Mouse (Mus musculus) heart, embryonic 14.5 days (tissue): ENCODE results near the gene Tm4sf20. TPM values are rescaled to one million over a fixed set of nuclear protein-coding genes. Genes with fewer than 3 reads are reported as not detected.

Source experiments
- ATAC-seq: fragments of 200-750 bp; cut with Nextera tagmentation; 2 replicates; pipeline ENCODE4 v1.8.0; 2017; ENCODE audit warnings: low read depth, moderate TSS enrichment; ENCODE audit not compliant: insufficient number of reproducible peaks, insufficient read depth, low FRiP score
- H3K27ac ChIP-seq, 2 experiments: fragments of 200-500 bp in 1 of 2; fragments of 300-500 bp in 1 of 2; sonication (generic) in 1 of 2; replicated peaks in 1 of 2; 2 replicates each; pipeline ENCODE4 v1.5.1; 2012 to 2014; ENCODE audit warnings: low read depth in 2 of 2, low read length in 2 of 2, control low read depth in 1 of 2, mild to moderate bottlenecking in 1 of 2, mixed read lengths in 1 of 2; ENCODE audit not compliant: control insufficient read depth in 1 of 2, insufficient read depth in 1 of 2
- H3K27me3 ChIP-seq: fragments of 300-500 bp; sonication (generic); 2 replicates; pipeline ENCODE4 v1.6.1; 2014; ENCODE audit warnings: mild to moderate bottlenecking, low read length, control low read depth; ENCODE audit not compliant: control insufficient read depth, insufficient read depth
- H3K36me3 ChIP-seq: fragments of 300-500 bp; sonication (generic); 2 replicates; pipeline ENCODE4 v1.6.1; 2014; ENCODE audit warnings: mild to moderate bottlenecking, control low read depth, low read length, mixed read lengths; ENCODE audit not compliant: control insufficient read depth, insufficient read depth
- H3K4me1 ChIP-seq, 2 experiments: fragments of 200-500 bp in 1 of 2; fragments of 300-500 bp in 1 of 2; sonication (generic) in 1 of 2; 2 replicates each; pipeline ENCODE4 v1.6.1; 2012 to 2014; ENCODE audit warnings: low read length in 2 of 2, control low read depth in 1 of 2, mixed read lengths in 1 of 2; ENCODE audit not compliant: control insufficient read depth in 2 of 2, insufficient read depth in 2 of 2
- H3K4me2 ChIP-seq: fragments of 300-500 bp; sonication (generic); 2 replicates; pipeline ENCODE4 v1.6.1; 2014; ENCODE audit warnings: mild to moderate bottlenecking, low read length
- H3K4me3 ChIP-seq, 2 experiments: fragments of 200-500 bp in 1 of 2; fragments of 300-500 bp in 1 of 2; sonication (generic) in 1 of 2; 2 replicates each; pipeline ENCODE4 v1.5.1; 2012 to 2014; ENCODE audit warnings: low read length in 2 of 2, mild to moderate bottlenecking in 2 of 2, control low read depth in 1 of 2, low read depth in 1 of 2, moderate library complexity in 1 of 2; ENCODE audit not compliant: control insufficient read depth in 1 of 2, insufficient read depth in 1 of 2
- H3K9ac ChIP-seq: fragments of 300-500 bp; sonication (generic); 2 replicates; pipeline ENCODE4 v1.6.1; 2014; ENCODE audit warnings: mild to moderate bottlenecking, low read length
- H3K9me3 ChIP-seq: fragments of 300-500 bp; sonication (generic); 2 replicates; pipeline ENCODE4 v1.6.1; 2016; ENCODE audit warnings: low read length, control low read depth; ENCODE audit not compliant: control insufficient read depth
- WGBS: fragments of 180-500 bp; shearing (Covaris S2); extraction: QIAGEN DNeasy Blood & Tissue Kit; methylation state at CpG from one replicate; pipeline ENCODE4 v1.1.7; 2014; 5-methylcytosine and 5-hydroxymethylcytosine counted together
- polyA plus RNA-seq: library from polyadenylated mRNA; unstranded; fragments of >200 nt; fragmentation: Nextera tagmentation; extraction: Ambion mirVana; gene quantifications from 2 replicates; pipeline ENCODE4 v1.2.1, GENCODE M21; 2014

The Tm4sf20 gene
- polyA plus RNA-seq, 1 experiment from 2014 or later = not detected

DNA sequence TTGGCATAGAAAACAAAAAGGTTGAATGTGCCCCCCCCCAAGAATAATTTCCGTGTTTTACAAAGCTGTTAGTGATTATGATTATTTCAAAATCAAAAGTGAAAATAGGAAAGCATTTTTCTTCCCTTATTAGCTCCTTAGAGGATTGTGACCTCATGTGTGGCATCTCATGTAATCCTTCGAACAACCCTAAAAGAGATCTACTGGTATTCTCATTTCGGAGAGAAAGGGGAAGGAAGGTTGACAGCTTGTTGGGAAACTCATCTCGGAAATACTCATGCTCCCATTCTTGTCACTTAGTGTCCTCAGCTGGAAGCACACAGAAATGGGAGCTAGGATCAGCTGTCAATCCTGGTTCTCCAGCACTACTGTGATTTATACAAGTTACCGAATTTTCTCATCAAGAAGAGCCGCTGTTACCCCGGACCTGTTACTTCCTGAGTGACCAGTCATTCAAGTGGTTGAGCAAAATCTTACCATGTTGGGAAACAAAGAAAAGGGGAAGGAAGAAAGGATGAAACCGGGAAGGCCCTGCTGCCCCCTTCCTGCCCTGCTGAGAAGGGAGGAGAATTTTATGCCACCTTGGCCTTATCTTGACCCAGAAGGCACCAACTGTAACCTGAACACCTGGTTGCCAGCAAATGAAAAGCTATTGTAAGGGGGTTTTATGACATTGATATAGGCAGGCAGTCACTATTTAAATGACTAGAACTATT is 6.6 kb downstream of the Tm4sf20 start:
- Histone ChIP-seq H3K4me3 (no peak overlapping the region), H3K36me3 (peaks cover 23% of the 10 kb centered on the region), H3K4me1 (no peaks in the 10 kb centered on the region), H3K27ac (no peak overlapping the region), H3K9ac (no peak overlapping the region), H3K4me2 (no peak overlapping the region), H3K27me3 (no peaks in the 10 kb centered on the region), H3K9me3 (0 out of 2 replicates have a peak, but pooled peaks cover 2% of the 10 kb centered on the region)
- no peak for ATAC-seq
- WGBS = 90% methylated on average over 8 of the region's 8 CpGs

DNA sequence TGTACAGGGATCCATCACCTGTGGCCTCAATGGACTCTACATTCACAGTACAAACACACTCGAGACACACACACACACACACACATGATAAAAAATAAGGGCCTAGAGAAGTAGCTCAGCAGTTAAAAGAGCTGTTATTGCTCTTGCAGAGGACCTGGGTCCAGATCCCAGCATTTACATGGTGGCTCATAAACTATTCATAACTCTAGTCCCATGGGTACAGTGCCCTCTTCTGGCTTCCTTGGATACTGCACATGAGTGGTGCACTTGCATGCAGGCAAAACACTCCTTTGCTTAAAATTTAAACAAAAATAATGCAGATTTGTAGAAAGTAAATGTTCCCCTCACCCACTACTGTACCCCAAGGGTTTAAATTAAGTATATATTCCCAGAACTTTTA is 8.7 kb downstream of the Tm4sf20 start:
- H3K9ac ChIP-seq = no peak overlapping the region
- ATAC-seq = no peak
- no peaks in the 10 kb centered on the region for H3K4me1 ChIP-seq
- H3K4me3 ChIP-seq = no peak overlapping the region
- 0 out of 2 replicates have a peak, but pooled peaks cover 2% of the 10 kb centered on the region for H3K9me3 ChIP-seq
- WGBS = 88% methylated on average over 1 of the region's 1 CpGs
- no peak overlapping the region for H3K4me2 ChIP-seq
- no peaks in the 10 kb centered on the region for H3K27me3 ChIP-seq
- H3K27ac ChIP-seq = no peak overlapping the region
- H3K36me3 ChIP-seq = peaks cover 38% of the 10 kb centered on the region

DNA sequence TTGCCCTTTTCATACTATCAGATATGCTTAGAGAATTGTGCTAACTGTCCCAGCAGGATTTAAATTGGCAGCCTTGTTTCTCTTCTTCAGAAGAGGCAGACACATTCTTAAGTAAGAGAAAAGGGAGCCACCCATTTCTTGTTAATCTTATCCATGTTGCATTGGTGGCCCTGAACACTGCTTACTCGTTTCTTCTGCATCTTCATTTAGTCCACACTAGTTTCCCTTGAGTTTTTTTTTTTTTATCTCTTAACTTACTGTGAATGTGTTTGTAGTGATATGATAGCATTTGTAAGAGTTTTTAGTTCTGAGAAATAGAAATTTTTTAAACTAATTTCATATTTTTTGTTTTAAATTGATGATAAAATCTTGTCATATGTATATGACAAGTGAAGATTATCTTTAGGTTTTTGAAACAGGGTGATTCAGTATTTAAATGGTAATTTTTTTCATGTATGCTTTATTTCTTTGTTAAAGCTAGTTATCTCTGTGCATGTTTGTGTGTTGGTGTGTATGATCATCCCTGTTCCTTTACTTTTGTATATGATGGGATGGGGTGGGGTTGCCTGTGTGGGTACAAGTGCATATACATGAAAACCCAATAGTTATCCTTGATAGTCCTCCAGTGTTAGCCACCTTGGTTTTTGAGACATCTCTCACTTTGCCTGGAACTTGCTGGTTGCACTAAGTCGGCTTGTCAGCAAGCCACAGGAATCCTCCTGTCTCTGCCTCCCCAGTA is 20.4 kb downstream of the Tm4sf20 start:
- H3K4me2 ChIP-seq = no peak overlapping the region
- H3K4me1 ChIP-seq = no peaks in the 10 kb centered on the region
- no peak for ATAC-seq
- peaks cover 62% of the 10 kb centered on the region for H3K36me3 ChIP-seq
- whole genome bisulfite sequencing = 84% methylated on average over 2 of the region's 2 CpGs
- no peak overlapping the region for H3K4me3 ChIP-seq
- no peak overlapping the region for H3K27ac ChIP-seq
- H3K27me3 ChIP-seq = no peaks in the 10 kb centered on the region
- no peak overlapping the region for H3K9ac ChIP-seq
- no peaks in the 10 kb centered on the region for H3K9me3 ChIP-seq

DNA sequence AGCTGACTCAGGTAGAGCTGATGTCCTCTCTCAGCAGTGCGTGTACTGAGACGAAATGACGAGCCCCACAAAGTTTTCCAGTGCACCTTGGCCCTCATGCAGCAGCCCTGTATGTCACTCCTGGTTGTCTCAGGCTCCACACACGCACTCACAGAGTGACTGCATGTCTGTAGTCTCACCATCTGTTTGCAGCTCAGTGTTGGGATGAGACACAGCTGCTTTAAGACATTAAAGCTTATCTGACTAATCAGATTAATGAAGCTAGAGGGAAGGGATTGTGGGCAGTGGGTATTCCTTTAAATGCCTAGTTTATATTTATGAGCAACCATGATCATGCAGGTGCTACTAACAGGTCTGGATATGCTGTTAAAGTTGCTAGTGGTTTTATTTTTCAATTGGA is 21.9 kb downstream of the Tm4sf20 start:
- Histone ChIP-seq H3K27ac (no peak overlapping the region), H3K4me2 (no peak overlapping the region), H3K36me3 (peaks cover 63% of the 10 kb centered on the region), H3K4me1 (no peaks in the 10 kb centered on the region), H3K4me3 (no peak overlapping the region), H3K27me3 (no peaks in the 10 kb centered on the region), H3K9me3 (no peaks in the 10 kb centered on the region), H3K9ac (no peak overlapping the region)
- ATAC-seq = no peak
- 92% methylated on average over 4 of the region's 4 CpGs for WGBS

DNA sequence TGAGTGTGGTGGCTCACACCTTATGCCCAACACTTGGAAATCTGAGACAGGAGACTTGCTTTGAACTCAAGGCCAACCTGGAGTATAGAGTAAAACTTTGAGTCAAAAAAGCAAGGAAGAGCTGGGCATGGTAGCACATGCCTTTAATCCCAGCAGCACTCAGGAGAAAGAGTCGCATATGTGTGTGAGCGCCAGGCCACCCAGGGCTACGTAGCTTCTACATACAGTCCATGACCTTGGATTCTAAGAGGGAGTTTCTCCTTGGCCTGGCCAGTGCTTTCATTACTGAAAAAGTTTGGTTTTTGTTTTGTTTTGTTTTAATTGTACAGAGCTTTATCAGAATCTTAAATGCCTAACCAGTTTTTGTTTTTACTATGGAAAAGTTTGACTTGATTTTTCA is 24.3 kb downstream of the Tm4sf20 start:
- Histone ChIP-seq H3K27ac (no peak overlapping the region), H3K4me1 (no peaks in the 10 kb centered on the region), H3K36me3 (peaks cover 57% of the 10 kb centered on the region), H3K27me3 (no peaks in the 10 kb centered on the region), H3K9ac (no peak overlapping the region), H3K4me2 (no peak overlapping the region), H3K9me3 (no peaks in the 10 kb centered on the region), H3K4me3 (no peak overlapping the region)
- ATAC-seq = no peak
- whole genome bisulfite sequencing = 82% methylated on average over 3 of the region's 3 CpGs

DNA sequence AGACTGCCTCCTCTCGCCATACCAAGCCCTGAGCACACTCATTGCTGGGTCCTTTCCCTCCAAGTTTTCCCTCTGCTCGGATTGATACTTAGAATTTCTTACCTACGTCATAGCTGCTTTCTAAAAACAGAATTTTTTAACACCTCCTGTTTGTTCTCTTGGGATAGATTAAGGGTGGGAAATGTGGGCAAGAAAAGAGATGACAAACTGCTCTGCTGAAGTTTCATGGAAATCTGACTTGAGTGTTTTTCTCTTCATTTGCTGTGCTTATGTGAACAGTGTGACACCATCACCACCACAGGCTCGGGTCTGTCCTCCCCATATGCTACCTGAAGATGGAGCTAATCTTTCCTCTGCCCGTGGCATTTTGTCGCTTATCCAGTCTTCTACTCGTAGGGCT is 26.7 kb downstream of the Tm4sf20 start:
- no peaks in the 10 kb centered on the region for H3K4me1 ChIP-seq
- H3K4me3 ChIP-seq = no peak overlapping the region
- H3K36me3 ChIP-seq = peaks cover 60% of the 10 kb centered on the region
- 82% methylated on average over 7 of the region's 7 CpGs for WGBS
- no peaks in the 10 kb centered on the region for H3K9me3 ChIP-seq
- no peak overlapping the region for H3K27ac ChIP-seq
- no peak for ATAC-seq
- no peak overlapping the region for H3K9ac ChIP-seq
- H3K4me2 ChIP-seq = no peak overlapping the region
- no peaks in the 10 kb centered on the region for H3K27me3 ChIP-seq

DNA sequence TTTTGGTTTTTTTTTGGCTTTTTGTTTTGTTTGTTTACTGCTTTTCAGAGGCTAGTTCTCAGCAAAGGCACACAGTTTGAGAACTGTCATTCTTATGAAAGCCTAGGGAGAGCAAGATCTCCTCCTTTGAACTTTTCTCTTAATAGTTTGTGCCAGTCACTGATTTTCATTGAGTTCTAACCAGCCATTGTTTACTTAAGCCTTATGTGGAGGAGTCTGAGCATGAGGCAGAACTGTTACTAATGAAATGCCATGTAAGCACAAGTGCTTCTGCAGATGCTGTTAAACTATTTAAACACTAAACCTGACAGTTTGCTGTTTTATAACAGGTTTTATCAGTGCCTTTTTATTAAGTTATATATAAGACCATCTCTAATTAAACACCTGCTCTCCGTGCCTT is 30.2 kb downstream of the Tm4sf20 start:
- H3K4me2 ChIP-seq = no peak overlapping the region
- H3K36me3 ChIP-seq = peaks cover 80% of the 10 kb centered on the region
- ATAC-seq = no peak
- no peak overlapping the region for H3K4me3 ChIP-seq
- 96% methylated on average over 1 of the region's 1 CpGs for WGBS
- no peak overlapping the region for H3K27ac ChIP-seq
- no peaks in the 10 kb centered on the region for H3K4me1 ChIP-seq
- H3K9ac ChIP-seq = no peak overlapping the region
- no peaks in the 10 kb centered on the region for H3K27me3 ChIP-seq
- no peaks in the 10 kb centered on the region for H3K9me3 ChIP-seq
